Mouse (Mus musculus): ENCODE results near the gene Tecr. TPM values are rescaled to one million over a fixed set of nuclear protein-coding genes. Genes with fewer than 3 reads are reported as not detected.

Gene Tecr
- total RNA-seq (2015; ENCODE audit: low replicate concordance) (130 and 150 TPM in 2 replicates), total RNA-seq (2017; ENCODE audit: low replicate concordance) (47.5 and 77.4 TPM in 2 replicates)

GRCm38 (mm10) chr8:83607661-83608397 lies at the start of gene Tecr, which contains the start of gene Dnajb1:
Gene Tecr, minus strand, starts transcription at chr8:83607971.
Gene Dnajb1, plus strand, starts transcription at chr8:83608193.
- peak; percentile 89 for ATAC-seq (replicated peaks; ENCODE audit: low FRiP score, poor library complexity, severe bottlenecking)

GRCm38 (mm10) chr8:83656484-83657246 lies 48.9 kb upstream of the Tecr start:
- no peak for ATAC-seq (replicated peaks; ENCODE audit: low FRiP score, poor library complexity, severe bottlenecking)

GRCm38 (mm10) chr8:83656043-83656442 lies 48.3 kb upstream of the Tecr start:
- no peak for ATAC-seq (replicated peaks; ENCODE audit: low FRiP score, poor library complexity, severe bottlenecking)

- no peak for ATAC-seq (replicated peaks; ENCODE audit: low FRiP score, poor library complexity, severe bottlenecking)
These were observed 47.0 kb upstream of the Tecr start for GRCm38 (mm10) chr8:83654725-83655124.

GRCm38 (mm10) chr8:83653662-83654017 lies 45.9 kb upstream of the Tecr start:
- no peak for ATAC-seq (replicated peaks; ENCODE audit: low FRiP score, poor library complexity, severe bottlenecking)

- 0 out of 2 replicates have a peak, but pooled peaks have one; percentile 16 for ATAC-seq (replicated peaks; ENCODE audit: low FRiP score, poor library complexity, severe bottlenecking)
These were observed 45.2 kb upstream of the Tecr start for GRCm38 (mm10) chr8:83652744-83653661.

GRCm38 (mm10) chr8:83652030-83652743 lies 44.4 kb upstream of the Tecr start, which contains the start of gene Gipc1:
Gene Gipc1, plus strand, starts transcription at chr8:83652677.
- ATAC-seq (replicated peaks; ENCODE audit: low FRiP score, poor library complexity, severe bottlenecking) = peak; percentile 95

GRCm38 (mm10) chr8:83649699-83650098 lies 41.9 kb upstream of the Tecr start:
- no peak for ATAC-seq (replicated peaks; ENCODE audit: low FRiP score, poor library complexity, severe bottlenecking)

GRCm38 (mm10) chr8:83648031-83648430 lies 40.3 kb upstream of the Tecr start:
- no peak for ATAC-seq (replicated peaks; ENCODE audit: low FRiP score, poor library complexity, severe bottlenecking)

- no peak for ATAC-seq (replicated peaks; ENCODE audit: low FRiP score, poor library complexity, severe bottlenecking)
These were observed 39.7 kb upstream of the Tecr start for GRCm38 (mm10) chr8:83647511-83647910.

- peak; percentile 72; the same call in 1 of the 2 replicates for ATAC-seq (replicated peaks; ENCODE audit: low FRiP score, poor library complexity, severe bottlenecking)
These were observed 31.9 kb upstream of the Tecr start for GRCm38 (mm10) chr8:83639649-83640048.

GRCm38 (mm10) chr8:83638856-83639255 lies 31.1 kb upstream of the Tecr start:
- ATAC-seq (replicated peaks; ENCODE audit: low FRiP score, poor library complexity, severe bottlenecking) = no peak

GRCm38 (mm10) chr8:83632083-83632707 lies 24.4 kb upstream of the Tecr start:
- ATAC-seq (replicated peaks; ENCODE audit: low FRiP score, poor library complexity, severe bottlenecking) = peak; percentile 90

GRCm38 (mm10) chr8:83625676-83626299 lies 18.0 kb upstream of the Tecr start:
- peak; percentile 56 for ATAC-seq (replicated peaks; ENCODE audit: low FRiP score, poor library complexity, severe bottlenecking)

GRCm38 (mm10) chr8:83624739-83625138 lies 17.0 kb upstream of the Tecr start:
- ATAC-seq (replicated peaks; ENCODE audit: low FRiP score, poor library complexity, severe bottlenecking) = peak; percentile 46; the same call in 1 of the 2 replicates

GRCm38 (mm10) chr8:83623549-83623948 lies 15.8 kb upstream of the Tecr start:
- no peak for ATAC-seq (replicated peaks; ENCODE audit: low FRiP score, poor library complexity, severe bottlenecking)

- ATAC-seq (replicated peaks; ENCODE audit: low FRiP score, poor library complexity, severe bottlenecking) = peak; percentile 88
These were observed 14.7 kb upstream of the Tecr start for GRCm38 (mm10) chr8:83622389-83622989.

All from erythroblast, adult 5-6 weeks (primary cell).